Mouse (Mus musculus) mesoderm, embryonic 11.5 days (tissue): Measurements from ENCODE around the gene Slc5a4b.
A peak's percentile ranks its signal among the peaks of the same experiment; 100 is the strongest.

Source experiments
- DNase-seq: peaks from one replicate; pipeline ENCODE4 v3.0.0-alpha.2; 2012; ENCODE audit warnings: low read depth, low spot score

Slc5a4b gene

DNA sequence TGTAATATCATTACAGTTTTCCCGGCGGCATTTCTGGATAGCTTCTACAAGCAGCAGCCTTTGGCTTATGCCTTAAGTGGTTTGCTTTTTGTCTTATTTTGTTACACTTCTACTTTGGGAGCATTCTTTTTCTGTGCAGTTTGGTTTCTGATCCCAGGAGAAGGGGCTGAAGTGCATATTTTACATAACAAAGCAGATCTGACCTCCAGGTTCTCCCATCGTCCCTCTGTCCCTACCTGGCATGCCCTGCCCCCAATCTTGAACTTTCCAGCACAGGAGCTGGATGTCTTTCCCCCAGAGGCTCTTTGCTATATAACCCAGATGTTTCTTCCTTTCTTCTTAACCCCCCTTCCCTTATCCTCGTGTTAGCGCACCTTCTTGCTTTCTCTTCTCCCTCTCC is 65.4 kb downstream of the Slc5a4b start:
- no peak for DNase-seq

DNA sequence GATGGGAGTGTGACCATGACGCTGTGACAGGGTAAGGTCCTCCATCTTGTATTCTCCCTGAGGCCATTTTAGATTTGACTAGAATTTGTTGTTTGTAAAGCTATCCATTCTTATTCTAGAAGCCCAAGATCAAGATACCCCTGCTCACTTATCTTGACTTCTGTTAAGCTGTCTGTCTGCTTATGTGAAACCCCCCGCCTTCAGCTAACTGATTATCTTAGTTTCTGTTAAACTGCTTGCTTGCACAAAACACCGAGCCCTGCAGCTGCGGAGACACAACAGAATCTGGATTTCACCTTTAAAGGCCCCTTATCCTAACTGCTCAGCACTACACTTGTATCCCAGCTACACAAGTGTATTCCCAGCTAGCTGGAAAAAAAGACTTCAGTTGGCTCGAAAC is 73.8 kb downstream of the Slc5a4b start:
- no peak for DNase-seq

GRCm38 (mm10) chr10:76035277-76035676 is 75.5 kb downstream of the Slc5a4b start:
- no peak for DNase-seq

GRCm38 (mm10) chr10:76034001-76034600 is 76.7 kb downstream of the Slc5a4b start:
- DNase-seq: no peak

DNA sequence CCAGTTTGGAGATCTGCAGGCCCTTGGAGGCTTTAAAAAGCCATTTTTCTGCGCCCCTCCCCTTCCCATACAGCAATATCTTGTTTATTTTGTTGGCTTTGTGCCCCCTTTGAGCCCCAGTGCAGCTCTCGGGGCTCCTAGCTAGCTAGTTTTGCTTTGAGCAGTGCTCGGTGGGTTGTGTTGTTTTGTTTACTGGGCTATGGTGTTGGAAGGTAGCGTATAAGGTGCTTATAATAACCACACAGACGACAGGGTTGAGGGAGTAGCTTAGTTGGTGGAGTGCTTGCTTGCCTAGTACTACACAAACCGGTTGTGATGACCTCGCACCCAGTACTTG is 77.7 kb downstream of the Slc5a4b start:
- DNase-seq: no peak

DNA sequence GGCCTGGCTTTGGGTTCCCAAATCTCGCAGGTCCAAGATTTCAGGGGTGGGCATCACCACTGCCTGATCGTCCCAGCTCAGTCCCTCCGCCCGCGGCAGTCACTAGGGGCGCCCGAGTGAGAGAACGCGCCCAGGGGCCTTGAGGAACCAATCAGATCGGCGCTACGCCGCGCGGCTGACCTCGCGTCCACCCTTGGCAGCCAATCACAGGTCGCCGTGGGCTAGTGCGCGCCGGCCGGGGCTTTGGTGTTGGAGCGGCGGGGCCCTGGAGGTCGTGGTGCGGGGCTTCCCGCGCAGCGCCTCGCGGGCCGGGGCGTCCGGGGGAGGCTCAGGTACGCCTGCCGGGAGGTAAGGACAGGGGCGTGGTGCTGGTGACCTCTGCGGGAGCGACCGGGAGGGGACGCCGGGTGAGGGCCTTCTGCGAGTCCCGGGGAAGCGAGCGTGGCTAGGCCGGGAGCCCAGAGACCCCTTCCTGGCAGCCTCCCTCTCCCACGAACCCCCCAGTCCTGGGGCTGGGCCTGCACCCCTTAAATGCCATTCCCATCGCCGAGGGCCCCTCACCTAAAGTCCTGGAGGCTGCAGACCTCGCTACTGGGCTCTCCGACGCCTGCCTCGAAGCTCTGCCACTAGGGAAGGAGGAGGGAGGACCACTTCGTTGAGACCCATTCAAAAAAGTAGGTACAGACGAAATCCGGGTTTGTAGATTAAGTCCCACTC is 78.2 kb downstream of the Slc5a4b start, which contains the start of gene Zfp280b:
Gene Zfp280b (plus strand): TSS at position 249 of the 717 bp plus-strand sequence.
- peak; percentile 97 for DNase-seq

GRCm38 (mm10) chr10:76031511-76032401 is 79.0 kb downstream of the Slc5a4b start:
- no peak for DNase-seq

- no peak for DNase-seq
Observed at GRCm38 (mm10) chr10:76030496-76030895, 80.3 kb downstream of the Slc5a4b start.

DNA sequence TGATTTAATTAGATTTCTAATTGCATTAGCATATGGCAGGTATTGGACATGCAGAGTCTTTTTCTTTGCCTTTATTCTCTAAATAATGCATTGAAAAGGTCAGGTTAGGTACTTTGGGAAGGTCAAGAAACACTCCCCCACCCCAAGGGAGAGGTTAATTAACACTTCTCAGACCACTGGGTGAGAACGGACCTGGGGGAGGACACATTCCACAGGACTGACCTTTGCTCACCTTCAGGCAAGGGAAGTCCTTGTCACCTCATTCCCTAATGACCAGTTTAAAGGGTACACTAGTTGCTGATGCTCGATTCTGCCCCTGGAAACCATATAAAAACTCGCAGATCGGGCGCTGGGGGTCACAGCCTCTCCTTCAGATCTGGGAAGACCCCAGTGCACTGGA is 81.5 kb downstream of the Slc5a4b start:
- no peak for DNase-seq

GRCm38 (mm10) chr10:76028396-76028795 is 82.4 kb downstream of the Slc5a4b start:
- DNase-seq: no peak

DNA sequence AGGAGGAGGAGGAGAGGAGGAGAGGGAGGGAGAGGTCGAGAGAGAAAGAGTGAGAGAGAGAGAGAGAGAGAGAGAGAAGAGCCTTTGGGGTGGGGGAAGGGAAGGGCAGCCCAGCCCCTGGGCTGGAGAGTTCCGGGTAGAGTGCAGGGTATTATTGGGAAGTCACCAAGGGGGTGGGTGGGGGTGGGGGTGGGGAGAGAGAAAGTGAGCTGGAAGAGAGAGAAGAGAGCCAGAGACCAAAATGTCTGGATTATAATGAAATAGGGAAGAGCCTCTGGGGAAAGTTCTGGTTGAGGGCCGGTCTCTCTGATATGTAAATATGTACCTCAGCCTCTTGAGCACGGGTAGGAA is 82.8 kb downstream of the Slc5a4b start:
- DNase-seq: no peak

DNA sequence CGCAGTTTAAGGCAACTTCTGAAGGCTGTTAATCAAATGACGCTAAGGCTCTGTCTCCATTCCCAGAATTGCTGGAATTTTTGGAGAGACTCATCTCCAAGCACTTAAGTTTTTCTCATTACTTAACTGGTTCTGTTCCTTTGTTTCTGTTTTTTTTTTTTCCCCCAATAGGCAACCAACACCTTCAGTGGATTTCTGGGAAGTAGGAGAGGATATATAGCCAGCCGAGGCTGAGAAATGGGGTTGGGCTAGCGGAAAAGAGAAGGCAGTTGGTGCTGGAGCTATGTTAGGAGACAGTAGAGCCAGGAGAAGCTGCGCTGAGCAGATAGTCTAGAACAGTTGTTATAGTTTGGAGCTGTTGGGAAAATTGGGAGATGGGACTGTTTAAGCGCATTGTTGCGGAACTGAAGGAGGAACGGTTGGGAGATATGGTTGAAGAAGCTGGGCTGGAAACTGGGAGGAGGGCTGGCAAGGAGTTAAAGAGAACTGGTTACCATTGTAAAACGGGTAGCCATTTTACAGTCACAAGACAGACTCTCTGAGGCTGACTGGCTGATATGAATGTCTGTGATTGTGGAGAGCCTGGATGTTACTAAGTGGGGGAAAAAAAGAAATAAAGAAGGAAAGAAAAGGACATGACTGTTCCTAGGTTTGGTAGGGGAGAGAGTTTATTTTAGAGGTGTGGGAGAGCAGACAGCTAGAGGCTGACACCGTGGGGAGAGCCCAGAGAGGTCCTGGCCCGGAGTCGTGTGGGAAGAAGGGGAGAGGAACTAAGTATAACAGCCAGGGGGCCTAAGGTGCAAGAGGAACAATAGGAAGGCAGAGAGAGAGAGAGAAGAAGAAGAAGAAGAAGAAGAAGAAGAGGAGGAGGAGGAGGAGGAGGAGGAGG is 83.4 kb downstream of the Slc5a4b start:
- no peak for DNase-seq

GRCm38 (mm10) chr10:76025470-76026190 is 85.1 kb downstream of the Slc5a4b start:
- DNase-seq: no peak

GRCm38 (mm10) chr10:76023921-76024320 is 86.8 kb downstream of the Slc5a4b start:
- no peak for DNase-seq

DNA sequence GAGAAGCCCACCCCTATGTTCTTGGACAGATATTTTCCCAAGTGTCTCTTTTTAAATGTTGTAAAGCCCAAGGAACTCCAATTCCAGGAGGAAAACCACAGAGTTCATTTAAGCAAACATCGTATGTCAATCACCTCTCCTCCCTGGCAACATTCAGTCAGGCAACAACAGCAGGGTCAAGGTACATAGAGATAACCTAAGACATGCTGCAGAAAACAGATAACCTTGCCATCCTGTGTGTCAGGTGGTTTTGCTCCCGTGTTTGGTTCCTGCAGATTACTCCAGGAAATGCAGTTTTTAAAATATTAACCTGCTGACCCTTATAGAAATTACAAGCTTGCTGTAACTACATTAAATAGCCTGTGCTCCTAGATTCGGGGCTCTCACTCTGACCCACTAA is 89.0 kb downstream of the Slc5a4b start:
- DNase-seq: no peak

- DNase-seq: no peak
Observed at GRCm38 (mm10) chr10:76016886-76017285, 93.9 kb downstream of the Slc5a4b start.

DNA sequence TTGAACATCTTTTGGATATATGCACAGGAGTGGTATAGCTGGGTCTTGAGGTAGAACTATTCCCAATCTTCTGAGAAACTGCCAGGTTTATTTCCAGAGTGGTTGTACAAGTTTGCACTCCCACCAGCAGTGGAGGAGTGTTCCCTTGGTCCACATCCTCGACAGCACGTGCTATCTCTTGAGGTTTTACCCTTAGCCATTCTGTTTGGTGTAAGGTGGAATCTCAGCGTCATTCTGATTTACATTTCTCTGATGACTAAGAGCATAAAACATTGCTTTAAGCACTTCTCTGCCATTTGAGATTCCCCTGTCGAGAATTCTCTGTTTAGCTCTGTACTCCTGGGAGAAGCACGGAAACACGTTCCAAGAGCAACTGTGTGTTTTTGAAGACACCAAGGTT is 97.8 kb downstream of the Slc5a4b start:
- no peak for DNase-seq

DNA sequence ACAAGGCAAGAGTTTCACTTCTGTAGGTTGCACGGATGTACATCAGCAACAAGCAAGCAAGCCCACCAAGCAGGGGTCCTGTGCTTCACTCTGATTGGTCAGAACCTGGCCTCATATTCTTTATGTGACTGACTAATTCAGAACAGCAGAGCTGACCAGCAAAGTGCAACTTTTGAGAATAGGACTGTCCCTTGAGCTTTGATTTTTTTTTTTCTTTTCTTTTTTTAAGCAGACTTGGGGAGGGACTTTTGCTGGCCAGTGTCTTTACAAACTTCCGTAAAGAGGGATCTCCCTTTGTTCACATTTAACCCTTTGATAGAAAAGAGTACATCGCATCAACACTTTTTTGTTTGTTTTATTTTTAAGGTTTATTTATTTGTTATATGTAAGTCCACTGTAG is 100.9 kb downstream of the Slc5a4b start:
- no peak for DNase-seq
